Mouse (Mus musculus) heart, embryonic 12.5 days (tissue): ENCODE measurements at regions not wholly inside any gene's neighbourhood (a gene's known extent, or its start where the extent isn't known, plus 50 kb on each side); places are given as distances from the start of the nearest gene placed in this dataset.

Source experiments
- ATAC-seq: fragments of 200-750 bp; cut with Nextera tagmentation; 2 replicates; pipeline ENCODE4 v1.8.0; 2017; ENCODE audit warnings: moderate TSS enrichment, moderate library complexity; ENCODE audit not compliant: insufficient number of reproducible peaks, low FRiP score
- H3K27ac ChIP-seq: fragments of 300-500 bp; sonication (generic); 2 replicates; pipeline ENCODE4 v1.5.1; 2016; ENCODE audit warnings: mild to moderate bottlenecking, moderate library complexity; ENCODE audit not compliant: poor library complexity, severe bottlenecking
- H3K27me3 ChIP-seq: fragments of 300-500 bp; sonication (generic); replicated peaks from 2 replicates; pipeline ENCODE4 v1.6.1; 2016; ENCODE audit warnings: mild to moderate bottlenecking, moderate library complexity
- H3K36me3 ChIP-seq: fragments of 300-500 bp; sonication (generic); 2 replicates; pipeline ENCODE4 v1.6.1; 2016; ENCODE audit warnings: mild to moderate bottlenecking, moderate library complexity
- H3K4me1 ChIP-seq: fragments of 300-500 bp; sonication (generic); replicated peaks from 2 replicates; pipeline ENCODE4 v1.6.1; 2016; ENCODE audit warnings: mild to moderate bottlenecking
- H3K4me2 ChIP-seq: fragments of 300-500 bp; sonication (generic); 2 replicates; pipeline ENCODE4 v1.6.1; 2016; ENCODE audit warnings: mild to moderate bottlenecking, moderate library complexity
- H3K4me3 ChIP-seq: fragments of 300-500 bp; sonication (generic); 2 replicates; pipeline ENCODE4 v1.5.1; 2016; ENCODE audit warnings: mild to moderate bottlenecking
- H3K9ac ChIP-seq: fragments of 300-500 bp; sonication (generic); 2 replicates; pipeline ENCODE4 v1.6.1; 2016; ENCODE audit warnings: mild to moderate bottlenecking, moderate library complexity
- H3K9me3 ChIP-seq: fragments of 300-500 bp; sonication (generic); replicated peaks from 2 replicates; pipeline ENCODE4 v1.6.1; 2016; ENCODE audit warnings: mild to moderate bottlenecking, moderate library complexity
- WGBS: fragments of 180-500 bp; shearing (Covaris S2); methylation state at CpG from one replicate; pipeline ENCODE4 v1.1.7; 2016; 5-methylcytosine and 5-hydroxymethylcytosine counted together

- Histone ChIP-seq H3K27ac (no peak overlapping the region), H3K9ac (no peak overlapping the region), H3K27me3 (no peaks in the 10 kb centered on the region), H3K4me2 (no peak overlapping the region), H3K4me1 (peaks cover 27% of the 10 kb centered on the region), H3K4me3 (no peak overlapping the region), H3K36me3 (no peaks in the 10 kb centered on the region), H3K9me3 (no peaks in the 10 kb centered on the region)
- ATAC-seq, result no peak
Observed at GRCm38 (mm10) chr10:17545291-17545690, 177.7 kb upstream of the Cited2 start.

GRCm38 (mm10) chr10:17547986-17548385 lies 175.0 kb upstream of the Cited2 start:
- no peaks in the 10 kb centered on the region for H3K9me3 ChIP-seq
- WGBS, result 92% methylated on average over 3 of the region's 3 CpGs
- H3K4me3 ChIP-seq, result no peak overlapping the region
- H3K9ac ChIP-seq, result no peak overlapping the region
- no peak overlapping the region for H3K4me2 ChIP-seq
- ATAC-seq, result no peak
- H3K36me3 ChIP-seq, result no peaks in the 10 kb centered on the region
- no peak overlapping the region for H3K27ac ChIP-seq
- no peaks in the 10 kb centered on the region for H3K27me3 ChIP-seq
- peaks cover 10% of the 10 kb centered on the region for H3K4me1 ChIP-seq

- Histone ChIP-seq H3K4me1 (peaks cover 9% of the 10 kb centered on the region), H3K4me2 (no peak overlapping the region)
- 59% methylated on average over 14 of the region's 14 CpGs for WGBS
Observed at GRCm38 (mm10) chr10:17548629-17549580, 174.1 kb upstream of the Cited2 start.

GRCm38 (mm10) chr10:17549711-17550637 lies 173.0 kb upstream of the Cited2 start:
- H3K4me2 ChIP-seq, result no peak overlapping the region
- ATAC-seq, result peak; percentile 86
- H3K4me1 ChIP-seq, result peaks cover 9% of the 10 kb centered on the region
- H3K9ac ChIP-seq, result no peak overlapping the region
- no peaks in the 10 kb centered on the region for H3K27me3 ChIP-seq
- H3K4me3 ChIP-seq, result no peak overlapping the region
- no peak overlapping the region for H3K27ac ChIP-seq
- no peaks in the 10 kb centered on the region for H3K36me3 ChIP-seq
- H3K9me3 ChIP-seq, result no peaks in the 10 kb centered on the region
- 78% methylated on average over 6 of the region's 6 CpGs for WGBS

More at GRCm38 (mm10) chr10:17548629-17549580, 174.1 kb upstream of the Cited2 start:
- no peak overlapping the region for H3K27ac ChIP-seq
- H3K9me3 ChIP-seq, result no peaks in the 10 kb centered on the region
- H3K4me3 ChIP-seq, result no peak overlapping the region
- H3K27me3 ChIP-seq, result no peaks in the 10 kb centered on the region
- H3K36me3 ChIP-seq, result no peaks in the 10 kb centered on the region
- no peak overlapping the region for H3K9ac ChIP-seq
- no peak for ATAC-seq

GRCm38 (mm10) chr10:17550638-17551013 lies 172.4 kb upstream of the Cited2 start:
- WGBS, result 94% methylated on average over 6 of the region's 6 CpGs
- no peak for ATAC-seq
- Histone ChIP-seq H3K27me3 (no peaks in the 10 kb centered on the region), H3K4me3 (no peak overlapping the region), H3K4me2 (no peak overlapping the region), H3K36me3 (no peaks in the 10 kb centered on the region), H3K27ac (no peak overlapping the region), H3K9ac (no peak overlapping the region), H3K4me1 (peaks cover 9% of the 10 kb centered on the region), H3K9me3 (no peaks in the 10 kb centered on the region)

GRCm38 (mm10) chr10:17551869-17552268 lies 171.1 kb upstream of the Cited2 start:
- no peak overlapping the region for H3K9ac ChIP-seq
- H3K4me3 ChIP-seq, result no peak overlapping the region
- no peak for ATAC-seq
- no peak overlapping the region for H3K27ac ChIP-seq
- H3K4me2 ChIP-seq, result no peak overlapping the region
- 84% methylated on average over 6 of the region's 6 CpGs for WGBS
- H3K9me3 ChIP-seq, result no peaks in the 10 kb centered on the region
- H3K36me3 ChIP-seq, result no peaks in the 10 kb centered on the region
- no peaks in the 10 kb centered on the region for H3K27me3 ChIP-seq
- peaks cover 12% of the 10 kb centered on the region for H3K4me1 ChIP-seq

- no peaks in the 10 kb centered on the region for H3K36me3 ChIP-seq
- no peaks in the 10 kb centered on the region for H3K27me3 ChIP-seq
- H3K4me2 ChIP-seq, result no peak overlapping the region
- H3K27ac ChIP-seq, result no peak overlapping the region
- no peak overlapping the region for H3K9ac ChIP-seq
- no peak overlapping the region for H3K4me3 ChIP-seq
- H3K4me1 ChIP-seq, result peaks cover 12% of the 10 kb centered on the region
- ATAC-seq, result no peak
- no peaks in the 10 kb centered on the region for H3K9me3 ChIP-seq
Observed at GRCm38 (mm10) chr10:17552277-17552676, 170.7 kb upstream of the Cited2 start.

- Histone ChIP-seq H3K9me3 (no peaks in the 10 kb centered on the region), H3K36me3 (no peaks in the 10 kb centered on the region), H3K27me3 (no peaks in the 10 kb centered on the region), H3K9ac (no peak overlapping the region), H3K4me2 (no peak overlapping the region), H3K4me3 (no peak overlapping the region), H3K4me1 (peaks cover 16% of the 10 kb centered on the region), H3K27ac (no peak overlapping the region)
- no peak for ATAC-seq
- WGBS, result 55% methylated on average over 4 of the region's 4 CpGs
Observed at GRCm38 (mm10) chr10:17556391-17556790, 166.6 kb upstream of the Cited2 start.

GRCm38 (mm10) chr10:17559370-17559955 lies 163.6 kb upstream of the Cited2 start:
- 61% methylated on average over 5 of the region's 5 CpGs for WGBS
- no peaks in the 10 kb centered on the region for H3K9me3 ChIP-seq
- peaks cover 30% of the 10 kb centered on the region for H3K4me1 ChIP-seq
- no peak overlapping the region for H3K9ac ChIP-seq
- H3K27ac ChIP-seq, result no peak overlapping the region
- H3K4me2 ChIP-seq, result no peak overlapping the region
- H3K36me3 ChIP-seq, result no peaks in the 10 kb centered on the region
- no peak for ATAC-seq
- H3K4me3 ChIP-seq, result no peak overlapping the region
- H3K27me3 ChIP-seq, result no peaks in the 10 kb centered on the region

GRCm38 (mm10) chr10:17559980-17560379 lies 163.0 kb upstream of the Cited2 start:
- no peak overlapping the region for H3K9ac ChIP-seq
- no peaks in the 10 kb centered on the region for H3K27me3 ChIP-seq
- H3K4me2 ChIP-seq, result no peak overlapping the region
- peaks cover 30% of the 10 kb centered on the region for H3K4me1 ChIP-seq
- no peaks in the 10 kb centered on the region for H3K36me3 ChIP-seq
- no peaks in the 10 kb centered on the region for H3K9me3 ChIP-seq
- H3K4me3 ChIP-seq, result no peak overlapping the region
- ATAC-seq, result no peak
- peak overlapping the region; percentile 15; the same call in 1 of the 2 replicates for H3K27ac ChIP-seq
- 35% methylated on average over 3 of the region's 3 CpGs for WGBS

- Histone ChIP-seq H3K36me3 (no peaks in the 10 kb centered on the region), H3K9me3 (no peaks in the 10 kb centered on the region), H3K4me2 (no peak overlapping the region), H3K27me3 (no peaks in the 10 kb centered on the region), H3K4me1 (peaks cover 26% of the 10 kb centered on the region), H3K9ac (no peak overlapping the region), H3K27ac (no peak overlapping the region), H3K4me3 (no peak overlapping the region)
- peak; percentile 54; the same call in 1 of the 2 replicates for ATAC-seq
- WGBS, result 49% methylated on average over 7 of the region's 7 CpGs
Observed at GRCm38 (mm10) chr10:17561466-17561865, 161.6 kb upstream of the Cited2 start.
